Mouse (Mus musculus): ENCODE data around the gene Il22ra2. TPM values are rescaled to one million over a fixed set of nuclear protein-coding genes. Genes with fewer than 3 reads are reported as not detected.

Il22ra2 gene
- total RNA-seq (2017), result 0.47 and 1.1 TPM in 2 replicates

GRCm38 (mm10) chr10:19621408-19622048 lies at the start of gene Il22ra2:
TSS of gene Il22ra2 (plus strand) at chr10:19621998.
- ATAC-seq (ENCODE audit: extremely low read depth, insufficient number of reproducible peaks, low FRiP score, poor library complexity, severe bottlenecking), result no peak

DNA sequence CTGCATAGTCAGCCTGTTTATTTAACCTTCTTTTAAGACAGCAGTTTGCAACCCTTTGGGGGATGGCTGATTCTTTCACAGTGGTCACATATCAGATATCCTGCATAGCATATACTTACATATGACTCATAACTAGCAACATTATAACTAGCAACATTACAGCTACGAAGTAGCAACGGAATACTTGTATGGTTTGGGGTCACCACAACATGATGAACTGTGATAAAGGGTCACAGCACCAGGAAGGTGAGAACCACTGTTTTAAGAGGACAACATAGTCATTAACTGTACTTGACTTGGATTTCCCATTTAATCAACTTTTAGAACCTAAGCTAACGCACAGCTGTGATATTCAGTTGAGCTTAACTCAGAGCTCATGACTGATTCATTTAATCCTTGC lies 44.2 kb upstream of the Il22ra2 start:
- ATAC-seq (ENCODE audit: extremely low read depth, insufficient number of reproducible peaks, low FRiP score, poor library complexity, severe bottlenecking), result no peak

DNA sequence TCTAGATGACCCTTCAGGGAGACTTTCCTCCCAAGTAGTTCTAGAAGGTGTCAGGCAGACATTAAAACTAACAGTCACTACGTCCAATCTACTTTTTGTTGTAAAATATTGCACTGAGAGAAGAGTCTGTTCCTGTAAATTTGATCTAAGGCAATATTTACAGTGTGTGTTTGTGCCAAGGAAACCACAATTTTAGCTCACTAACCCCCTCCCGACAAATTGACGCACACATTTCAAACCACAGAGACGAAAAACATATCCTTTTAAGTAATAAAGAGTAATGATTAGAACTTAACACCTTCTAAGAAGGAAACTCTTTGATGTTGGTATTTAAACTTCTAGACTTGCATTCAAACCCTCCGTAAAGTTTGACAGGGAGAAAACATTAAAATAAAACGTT lies 43.8 kb upstream of the Il22ra2 start:
- no peak for ATAC-seq (ENCODE audit: extremely low read depth, insufficient number of reproducible peaks, low FRiP score, poor library complexity, severe bottlenecking)

GRCm38 (mm10) chr10:19578409-19578986 lies 43.3 kb upstream of the Il22ra2 start:
- ATAC-seq (ENCODE audit: extremely low read depth, insufficient number of reproducible peaks, low FRiP score, poor library complexity, severe bottlenecking), result no peak

GRCm38 (mm10) chr10:19580660-19581059 lies 41.1 kb upstream of the Il22ra2 start:
- no peak for ATAC-seq (ENCODE audit: extremely low read depth, insufficient number of reproducible peaks, low FRiP score, poor library complexity, severe bottlenecking)

DNA sequence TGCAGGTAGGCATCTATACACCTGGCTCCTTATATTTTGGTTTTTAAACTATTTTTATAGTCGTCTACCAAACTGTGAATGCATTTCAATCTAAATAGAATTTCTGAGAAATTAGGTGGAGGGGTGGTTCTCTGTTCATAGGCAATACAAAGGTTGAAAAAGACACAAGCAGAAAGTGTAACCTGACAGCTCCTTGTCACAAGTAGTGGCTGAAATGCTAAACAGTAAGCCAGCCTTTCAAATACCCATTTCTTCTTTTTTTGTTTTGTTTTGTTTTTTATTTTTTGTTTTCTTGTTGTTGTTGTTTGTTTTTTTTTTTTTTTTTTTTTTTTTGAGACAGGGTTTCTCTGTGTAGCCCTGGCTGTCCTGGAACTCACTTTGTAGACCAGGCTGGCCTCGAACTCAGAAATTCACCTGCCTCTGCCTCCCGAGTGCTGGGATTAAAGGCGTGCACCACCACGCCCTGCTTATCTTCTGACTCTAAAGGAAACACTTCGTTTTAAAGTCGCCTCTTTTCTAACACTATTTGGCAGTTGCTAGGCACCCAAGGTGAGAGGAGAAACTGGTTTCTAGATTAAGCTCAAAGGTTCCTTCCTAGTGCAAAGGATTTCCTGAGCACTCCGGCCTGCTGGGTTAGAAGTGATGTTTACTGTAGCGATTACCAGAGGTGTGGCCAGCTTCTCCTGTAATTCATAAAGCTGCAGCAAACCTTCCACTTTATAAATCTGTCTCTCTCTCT lies 39.8 kb upstream of the Il22ra2 start:
- peak; percentile 54 for ATAC-seq (ENCODE audit: extremely low read depth, insufficient number of reproducible peaks, low FRiP score, poor library complexity, severe bottlenecking)

DNA sequence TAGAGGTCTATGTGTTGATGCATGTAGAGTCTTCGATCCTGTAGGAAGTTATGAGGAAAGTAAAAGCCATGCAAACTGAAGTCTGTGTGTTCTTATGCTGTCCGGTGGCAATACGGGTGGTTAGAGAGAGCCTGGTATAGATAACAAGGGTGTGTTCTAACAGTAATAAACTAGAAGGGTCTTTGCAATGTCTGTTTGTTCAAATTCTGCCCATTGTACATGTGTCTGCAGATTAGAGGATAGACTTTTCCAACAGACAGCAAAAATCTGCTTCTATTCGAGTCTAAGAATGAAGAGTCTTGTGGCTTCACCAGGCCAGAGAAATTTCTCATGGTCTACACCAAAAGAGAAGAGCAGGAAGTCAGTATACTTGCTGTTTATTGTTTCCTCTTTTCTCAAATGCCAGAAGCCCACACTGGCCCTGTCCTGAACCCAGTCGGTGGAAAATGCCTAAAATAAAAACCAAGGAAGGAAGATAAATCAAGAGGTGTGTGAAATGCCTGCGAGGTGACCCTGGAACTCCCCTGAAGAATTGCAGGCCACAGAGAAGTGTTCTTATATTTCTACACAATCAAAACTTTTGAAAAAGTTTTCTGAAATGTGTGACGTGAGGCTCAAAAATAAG lies 38.9 kb upstream of the Il22ra2 start:
- ATAC-seq (ENCODE audit: extremely low read depth, insufficient number of reproducible peaks, low FRiP score, poor library complexity, severe bottlenecking), result no peak

GRCm38 (mm10) chr10:19584064-19584463 lies 37.7 kb upstream of the Il22ra2 start:
- peak; percentile 80 for ATAC-seq (ENCODE audit: extremely low read depth, insufficient number of reproducible peaks, low FRiP score, poor library complexity, severe bottlenecking)

GRCm38 (mm10) chr10:19584846-19585245 lies 37.0 kb upstream of the Il22ra2 start:
- no peak for ATAC-seq (ENCODE audit: extremely low read depth, insufficient number of reproducible peaks, low FRiP score, poor library complexity, severe bottlenecking)

- no peak for ATAC-seq (ENCODE audit: extremely low read depth, insufficient number of reproducible peaks, low FRiP score, poor library complexity, severe bottlenecking)
These were observed 35.9 kb upstream of the Il22ra2 start for GRCm38 (mm10) chr10:19585860-19586259.

DNA sequence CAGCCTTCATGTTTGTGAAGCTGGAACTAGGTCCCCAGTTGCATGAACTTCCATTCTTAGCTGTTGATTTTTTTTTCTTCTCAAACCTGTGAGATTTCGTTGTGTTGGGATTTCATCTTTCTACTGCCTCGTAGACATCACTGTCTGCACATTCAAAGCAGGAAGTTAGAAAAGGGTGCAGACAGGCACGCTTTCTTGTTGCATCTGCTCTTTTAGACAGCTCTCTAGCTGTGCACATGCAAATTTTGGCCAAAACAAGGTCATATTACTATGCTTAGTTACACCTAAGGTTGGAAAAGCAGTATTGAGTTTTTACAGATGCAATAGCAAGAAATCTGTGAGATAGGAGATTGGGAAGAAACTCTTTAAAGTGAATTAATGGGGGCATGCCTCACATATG lies 34.5 kb upstream of the Il22ra2 start:
- ATAC-seq (ENCODE audit: extremely low read depth, insufficient number of reproducible peaks, low FRiP score, poor library complexity, severe bottlenecking), result no peak

- ATAC-seq (ENCODE audit: extremely low read depth, insufficient number of reproducible peaks, low FRiP score, poor library complexity, severe bottlenecking), result no peak
These were observed 32.2 kb upstream of the Il22ra2 start for GRCm38 (mm10) chr10:19589626-19590025.

DNA sequence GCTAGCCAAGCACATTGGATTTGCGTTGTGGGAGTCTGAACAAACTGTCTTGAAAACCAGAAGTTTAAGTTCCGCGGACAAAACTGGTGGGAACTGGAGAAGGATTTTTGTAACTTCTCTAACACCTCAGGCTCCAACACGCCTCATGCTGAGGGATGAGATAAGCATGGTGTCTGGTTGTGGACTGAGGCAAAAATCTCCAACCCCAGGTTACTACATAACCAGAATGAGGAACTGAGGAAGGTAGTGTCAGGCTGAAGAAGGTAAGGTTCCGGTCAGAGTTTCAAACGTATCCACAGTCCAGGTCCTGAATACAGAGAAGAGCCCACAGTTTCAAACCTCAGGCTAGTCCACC lies 30.5 kb upstream of the Il22ra2 start:
- peak; percentile 53 for ATAC-seq (ENCODE audit: extremely low read depth, insufficient number of reproducible peaks, low FRiP score, poor library complexity, severe bottlenecking)

GRCm38 (mm10) chr10:19591641-19592441 lies 30.0 kb upstream of the Il22ra2 start, which contains the start of gene Ifngr1:
TSS of gene Ifngr1 (plus strand) at chr10:19591949.
- ATAC-seq (ENCODE audit: extremely low read depth, insufficient number of reproducible peaks, low FRiP score, poor library complexity, severe bottlenecking), result peak; percentile 88

GRCm38 (mm10) chr10:19592556-19592955 lies 29.2 kb upstream of the Il22ra2 start:
- no peak for ATAC-seq (ENCODE audit: extremely low read depth, insufficient number of reproducible peaks, low FRiP score, poor library complexity, severe bottlenecking)

GRCm38 (mm10) chr10:19593296-19593695 lies 28.5 kb upstream of the Il22ra2 start:
- no peak for ATAC-seq (ENCODE audit: extremely low read depth, insufficient number of reproducible peaks, low FRiP score, poor library complexity, severe bottlenecking)

GRCm38 (mm10) chr10:19594201-19594905 lies 27.4 kb upstream of the Il22ra2 start:
- ATAC-seq (ENCODE audit: extremely low read depth, insufficient number of reproducible peaks, low FRiP score, poor library complexity, severe bottlenecking), result no peak

DNA sequence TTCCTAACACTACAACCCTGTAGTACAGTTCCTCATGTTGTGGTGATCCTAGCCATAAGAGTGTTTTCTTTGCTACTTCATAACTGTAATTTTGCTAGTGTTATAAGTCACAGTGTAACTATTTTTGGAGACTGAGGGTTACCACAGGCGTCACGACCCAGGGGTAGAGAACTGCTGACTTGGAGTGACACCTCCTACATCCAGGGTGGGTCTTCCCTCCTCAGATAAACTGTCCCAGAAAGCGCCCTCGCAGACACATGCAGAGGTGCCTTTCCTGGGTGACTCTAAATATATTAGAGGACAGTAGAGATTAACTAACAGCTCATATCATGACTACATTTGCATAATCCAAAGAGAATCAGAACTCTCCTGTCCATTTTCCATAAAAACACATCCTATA lies 24.9 kb upstream of the Il22ra2 start:
- no peak for ATAC-seq (ENCODE audit: extremely low read depth, insufficient number of reproducible peaks, low FRiP score, poor library complexity, severe bottlenecking)

All from neutrophil, adult 5-6 weeks (primary cell).